Mouse (Mus musculus): ENCODE measurements around the gene Ltf. TPM values are rescaled to one million over a fixed set of nuclear protein-coding genes. Genes with fewer than 3 reads are reported as not detected.

Gene Ltf
- polyA plus RNA-seq, 1 experiment from 2014 or later, result 2.4 TPM

DNA sequence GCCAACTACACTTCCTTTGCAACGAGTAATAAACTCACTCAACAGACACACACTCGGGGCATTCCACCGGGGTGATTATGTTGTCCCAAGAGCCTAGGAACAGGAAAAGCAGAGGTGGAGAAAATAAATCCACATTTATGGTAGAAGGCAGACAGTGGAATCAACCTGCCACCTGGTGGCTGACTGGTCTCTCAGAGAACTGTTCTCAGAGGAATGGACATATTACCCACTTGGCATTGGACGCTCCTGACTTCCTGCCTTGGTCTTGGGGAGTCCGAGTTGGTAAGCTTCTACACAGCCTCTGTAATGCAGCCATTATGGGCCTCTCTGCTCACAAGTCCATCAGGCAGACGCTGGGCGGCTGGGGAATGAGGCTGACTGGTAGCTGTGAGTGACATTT is 53.1 kb downstream of the Ltf start:
- Histone ChIP-seq H3K4me1 (peaks cover 3% of the 10 kb centered on the region; the same call in 1 of the 2 replicates), H3K27ac (no peak overlapping the region), H3K4me2 (replicated peaks) (no peak overlapping the region), H3K36me3 (no peaks in the 10 kb centered on the region), H3K4me3 (no peak overlapping the region), H3K9ac (no peak overlapping the region), H3K27me3 (no peaks in the 10 kb centered on the region), H3K9me3 (replicated peaks) (peaks cover 8% of the 10 kb centered on the region)
- no peak for ATAC-seq (ENCODE audit: low FRiP score)
- WGBS, result 68% methylated on average over 7 of the region's 7 CpGs

DNA sequence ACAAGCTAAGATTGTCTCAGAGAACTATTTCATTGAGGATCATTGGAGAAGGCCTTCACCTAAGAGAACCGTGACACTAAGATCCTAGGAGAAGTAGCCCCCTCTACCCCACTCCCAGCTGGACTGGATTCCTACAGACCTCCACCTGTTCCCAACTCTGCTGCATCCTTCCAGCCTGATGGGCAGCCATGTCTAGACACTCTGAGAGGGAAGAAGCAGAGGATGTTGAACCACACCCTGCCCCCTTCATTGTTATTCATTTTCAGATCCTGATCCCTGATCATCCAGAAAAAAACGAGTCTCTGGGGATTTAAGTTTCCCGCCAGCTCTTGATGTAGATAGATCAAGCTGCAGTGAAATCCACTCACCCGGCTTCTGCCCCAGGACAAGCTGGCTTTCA is 53.9 kb downstream of the Ltf start:
- H3K4me1 ChIP-seq, result peaks cover 3% of the 10 kb centered on the region; the same call in 1 of the 2 replicates
- H3K9me3 ChIP-seq (replicated peaks), result peaks cover 8% of the 10 kb centered on the region
- H3K36me3 ChIP-seq, result no peaks in the 10 kb centered on the region
- ATAC-seq (ENCODE audit: low FRiP score), result no peak
- H3K27me3 ChIP-seq, result no peaks in the 10 kb centered on the region
- no peak overlapping the region for H3K4me2 ChIP-seq (replicated peaks)
- no peak overlapping the region for H3K9ac ChIP-seq
- 74% methylated on average over 4 of the region's 4 CpGs for WGBS
- H3K4me3 ChIP-seq, result no peak overlapping the region
- no peak overlapping the region for H3K27ac ChIP-seq

DNA sequence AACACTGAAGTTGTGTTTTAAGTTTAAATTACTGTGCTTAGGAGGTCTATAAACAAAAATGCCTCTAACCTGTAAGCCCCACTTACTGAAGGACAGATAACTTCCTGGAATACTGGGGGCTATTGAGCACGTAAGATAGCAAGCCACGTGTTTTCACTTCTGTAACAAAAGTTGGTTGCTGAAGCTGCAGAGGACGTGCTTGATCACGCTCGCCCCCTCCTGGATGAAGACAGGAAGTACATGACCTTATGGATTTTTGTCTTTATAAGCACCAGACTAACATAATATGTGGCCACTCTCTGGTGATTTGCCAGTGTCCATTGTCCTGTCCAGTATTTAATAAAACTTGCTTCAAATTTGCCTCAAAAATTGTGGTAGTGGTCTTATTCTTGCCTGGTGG is 58.7 kb downstream of the Ltf start:
- H3K9me3 ChIP-seq (replicated peaks), result peaks cover 8% of the 10 kb centered on the region
- no peaks in the 10 kb centered on the region for H3K36me3 ChIP-seq
- no peak overlapping the region for H3K27ac ChIP-seq
- no peaks in the 10 kb centered on the region for H3K27me3 ChIP-seq
- H3K4me1 ChIP-seq, result no peaks in the 10 kb centered on the region
- H3K4me2 ChIP-seq (replicated peaks), result no peak overlapping the region
- no peak for ATAC-seq (ENCODE audit: low FRiP score)
- H3K4me3 ChIP-seq, result no peak overlapping the region
- WGBS, result 67% methylated on average over 5 of the region's 5 CpGs
- no peak overlapping the region for H3K9ac ChIP-seq

DNA sequence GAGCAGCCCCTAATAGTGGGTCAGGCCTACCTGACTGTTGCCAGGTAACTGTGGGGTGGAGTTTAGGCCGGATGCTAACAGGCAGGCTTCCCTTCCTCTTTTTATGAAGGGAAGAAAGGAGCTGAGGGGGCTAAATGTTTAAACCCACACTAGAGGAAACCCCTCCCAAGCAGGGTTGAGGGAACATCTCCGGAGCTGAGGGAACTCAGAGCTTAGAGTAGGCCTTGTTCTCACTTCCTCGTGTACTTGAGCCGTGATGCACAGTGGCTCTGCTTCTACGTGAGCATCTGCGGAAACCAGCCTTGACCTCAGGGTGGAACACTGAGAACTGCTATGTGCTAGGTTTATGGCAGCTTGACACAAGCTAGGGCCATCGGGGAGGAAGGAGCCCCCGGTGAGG is 61.7 kb downstream of the Ltf start:
- Histone ChIP-seq H3K4me3 (no peak overlapping the region), H3K27ac (no peak overlapping the region), H3K4me1 (no peaks in the 10 kb centered on the region), H3K9me3 (replicated peaks) (no peaks in the 10 kb centered on the region), H3K27me3 (0 out of 2 replicates have a peak, but pooled peaks cover 3% of the 10 kb centered on the region), H3K4me2 (replicated peaks) (no peak overlapping the region), H3K36me3 (no peaks in the 10 kb centered on the region), H3K9ac (no peak overlapping the region)
- no peak for ATAC-seq (ENCODE audit: low FRiP score)
- 89% methylated on average over 8 of the region's 8 CpGs for WGBS

DNA sequence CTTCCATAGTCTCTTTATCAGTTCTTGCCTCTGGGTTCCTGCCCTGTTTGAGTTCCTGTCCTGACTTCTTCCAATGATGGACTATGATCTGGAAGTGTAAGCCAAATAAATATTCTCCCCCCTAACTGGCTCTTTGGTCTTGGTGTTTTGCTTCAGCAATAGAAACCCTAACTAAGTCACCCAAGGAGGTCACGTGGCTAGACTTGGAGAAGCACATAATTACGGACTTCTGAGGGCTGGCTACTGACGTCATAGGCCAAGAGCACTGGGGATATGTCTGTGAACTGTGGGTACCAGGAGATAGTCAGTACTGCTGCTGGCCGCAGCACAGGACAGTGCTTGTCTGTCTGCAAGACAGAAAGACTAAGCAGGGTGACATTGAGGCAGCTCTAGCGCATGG is 62.7 kb downstream of the Ltf start:
- ATAC-seq (ENCODE audit: low FRiP score), result no peak
- Histone ChIP-seq H3K4me2 (replicated peaks) (no peak overlapping the region), H3K27me3 (0 out of 2 replicates have a peak, but pooled peaks cover 3% of the 10 kb centered on the region), H3K27ac (no peak overlapping the region), H3K4me3 (no peak overlapping the region), H3K4me1 (no peaks in the 10 kb centered on the region), H3K36me3 (no peaks in the 10 kb centered on the region), H3K9ac (no peak overlapping the region), H3K9me3 (replicated peaks) (no peaks in the 10 kb centered on the region)
- 88% methylated on average over 5 of the region's 5 CpGs for WGBS

DNA sequence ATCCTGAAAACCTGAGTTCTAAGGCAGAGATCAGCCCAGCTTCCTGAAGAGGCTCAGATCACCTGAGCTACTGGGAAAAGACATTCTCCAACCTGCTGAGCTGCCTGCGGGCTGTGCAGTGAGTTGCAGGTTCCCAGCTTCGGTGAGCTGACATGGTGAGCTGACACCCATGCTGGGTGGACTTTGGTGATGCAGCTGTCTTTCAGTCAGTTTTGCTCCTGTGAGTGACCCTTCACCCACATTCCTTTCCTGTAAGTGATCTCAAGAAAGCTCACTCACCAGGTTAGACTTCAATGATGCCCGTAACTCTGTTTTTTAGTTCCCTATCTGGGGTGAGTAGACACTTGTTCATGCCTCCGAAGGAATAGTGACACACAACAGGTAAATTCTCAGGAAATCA is 66.3 kb downstream of the Ltf start:
- WGBS, result 61% methylated on average over 4 of the region's 4 CpGs
- Histone ChIP-seq H3K9ac (no peak overlapping the region), H3K36me3 (no peaks in the 10 kb centered on the region), H3K4me3 (no peak overlapping the region), H3K27me3 (0 out of 2 replicates have a peak, but pooled peaks cover 3% of the 10 kb centered on the region), H3K4me2 (replicated peaks) (no peak overlapping the region), H3K4me1 (peaks cover 7% of the 10 kb centered on the region; the same call in 1 of the 2 replicates), H3K27ac (no peak overlapping the region), H3K9me3 (replicated peaks) (no peaks in the 10 kb centered on the region)
- ATAC-seq (ENCODE audit: low FRiP score), result no peak

DNA sequence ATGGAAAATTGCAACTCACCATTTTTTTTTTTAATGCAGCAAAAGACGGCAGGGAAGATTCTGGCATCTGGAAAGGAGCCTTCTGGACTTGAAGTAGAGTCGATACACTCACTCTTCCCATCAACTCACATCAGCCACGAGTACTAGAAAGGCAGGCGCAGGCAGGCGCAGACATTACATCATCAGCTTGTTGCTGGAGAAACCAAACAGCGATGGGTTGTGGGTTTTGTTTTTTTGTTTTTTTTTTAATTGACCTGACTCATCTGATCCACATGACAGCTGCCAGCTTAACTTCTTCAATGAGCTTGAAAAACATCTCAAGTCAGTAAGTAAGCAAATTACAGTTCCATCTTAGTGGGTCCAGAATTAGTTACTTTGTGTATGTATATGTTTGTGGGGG is 67.1 kb downstream of the Ltf start:
- H3K9ac ChIP-seq, result no peak overlapping the region
- H3K4me2 ChIP-seq (replicated peaks), result no peak overlapping the region
- no peak overlapping the region for H3K27ac ChIP-seq
- H3K27me3 ChIP-seq, result 0 out of 2 replicates have a peak, but pooled peaks cover 3% of the 10 kb centered on the region
- H3K36me3 ChIP-seq, result no peaks in the 10 kb centered on the region
- H3K9me3 ChIP-seq (replicated peaks), result no peaks in the 10 kb centered on the region
- no peak overlapping the region for H3K4me3 ChIP-seq
- 71% methylated on average over 6 of the region's 6 CpGs for WGBS
- peaks cover 7% of the 10 kb centered on the region; the same call in 1 of the 2 replicates for H3K4me1 ChIP-seq
- no peak for ATAC-seq (ENCODE audit: low FRiP score)

DNA sequence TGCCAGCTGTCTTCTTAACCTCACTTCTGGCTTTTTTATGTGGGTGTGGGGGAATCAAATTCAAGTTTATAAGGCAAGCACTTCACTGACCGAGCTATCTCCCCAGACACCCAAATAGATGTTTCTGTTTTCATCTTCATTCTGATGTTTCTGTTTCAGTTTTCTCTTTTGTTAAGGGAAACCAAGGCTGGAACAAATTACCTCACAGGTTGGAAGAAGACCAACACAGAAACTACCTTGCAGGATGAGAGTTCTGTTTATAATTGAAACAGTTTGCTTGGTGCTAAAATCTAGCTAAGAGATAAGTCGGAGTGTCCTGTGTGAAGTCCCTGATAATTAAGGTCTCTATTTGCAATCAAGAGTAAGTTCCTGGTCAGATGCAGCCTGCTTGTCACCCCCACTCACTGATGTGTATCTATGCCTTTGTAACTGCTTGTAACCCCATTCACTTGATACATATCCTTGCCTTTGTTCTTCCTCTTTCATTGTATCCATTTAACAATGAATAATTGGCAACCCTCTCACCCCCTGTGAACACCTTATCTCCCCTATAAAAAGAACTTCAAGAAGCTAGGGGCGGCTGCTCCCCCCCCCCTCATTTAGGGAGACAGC is 68.0 kb downstream of the Ltf start:
- H3K4me2 ChIP-seq (replicated peaks), result no peak overlapping the region

DNA sequence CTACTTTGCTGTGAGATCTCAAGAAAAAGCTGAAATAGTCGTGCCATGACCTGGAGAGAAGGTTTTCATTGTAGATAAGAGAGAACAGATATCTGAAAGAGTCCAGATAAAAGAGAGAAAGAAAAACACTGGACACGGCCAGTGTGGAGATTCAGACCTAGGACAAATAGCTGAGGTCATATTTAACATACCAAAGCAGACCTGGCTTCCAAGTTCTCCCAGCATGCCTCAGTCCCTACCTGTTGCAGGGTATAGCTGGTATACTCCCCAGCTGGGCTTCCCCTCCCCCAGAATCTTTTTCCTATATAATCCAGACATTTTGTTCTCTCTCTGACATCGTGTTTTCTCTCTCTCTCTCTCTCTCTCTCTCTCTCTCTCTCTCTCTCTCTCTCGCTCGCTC is 68.9 kb downstream of the Ltf start:
- Histone ChIP-seq H3K36me3 (no peaks in the 10 kb centered on the region), H3K4me1 (peaks cover 7% of the 10 kb centered on the region; the same call in 1 of the 2 replicates), H3K4me2 (replicated peaks) (no peak overlapping the region), H3K27me3 (0 out of 2 replicates have a peak, but pooled peaks cover 3% of the 10 kb centered on the region), H3K9ac (no peak overlapping the region), H3K27ac (no peak overlapping the region), H3K4me3 (no peak overlapping the region), H3K9me3 (replicated peaks) (no peaks in the 10 kb centered on the region)
- ATAC-seq (ENCODE audit: low FRiP score), result no peak
- 2% methylated on average over 5 of the region's 5 CpGs for WGBS

More for the DNA sequence above, 68.0 kb downstream of the Ltf start:
- Histone ChIP-seq H3K27me3 (0 out of 2 replicates have a peak, but pooled peaks cover 3% of the 10 kb centered on the region), H3K36me3 (no peaks in the 10 kb centered on the region), H3K4me3 (no peak overlapping the region), H3K9ac (no peak overlapping the region), H3K27ac (no peak overlapping the region), H3K9me3 (replicated peaks) (no peaks in the 10 kb centered on the region), H3K4me1 (peaks cover 7% of the 10 kb centered on the region; the same call in 1 of the 2 replicates)
- ATAC-seq (ENCODE audit: low FRiP score), result no peak
- 28% methylated on average over 3 of the region's 3 CpGs for WGBS

DNA sequence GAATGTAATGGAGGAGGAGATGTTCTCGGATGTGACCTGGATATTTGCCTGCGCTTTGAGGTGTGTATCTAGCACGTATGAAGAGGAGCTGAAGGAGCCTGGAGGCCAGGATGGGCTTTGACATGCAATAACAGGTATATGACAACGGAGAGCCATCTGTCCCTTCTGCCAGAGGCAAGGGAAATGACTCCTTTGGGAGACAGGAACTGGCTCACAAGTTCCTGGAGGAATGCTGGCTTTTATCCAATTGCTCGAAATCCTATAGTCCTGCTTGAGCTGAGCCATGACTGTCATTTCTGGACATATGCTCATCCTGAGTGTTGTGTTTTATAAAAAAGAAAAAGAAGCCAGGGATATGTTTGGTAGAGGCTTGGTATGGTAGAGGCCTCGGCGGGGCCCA is 69.8 kb downstream of the Ltf start:
- peaks cover 7% of the 10 kb centered on the region; the same call in 1 of the 2 replicates for H3K4me1 ChIP-seq
- H3K9ac ChIP-seq, result no peak overlapping the region
- WGBS, result 38% methylated on average over 7 of the region's 7 CpGs
- H3K9me3 ChIP-seq (replicated peaks), result no peaks in the 10 kb centered on the region
- H3K36me3 ChIP-seq, result no peaks in the 10 kb centered on the region
- no peak for ATAC-seq (ENCODE audit: low FRiP score)
- 0 out of 2 replicates have a peak, but pooled peaks cover 3% of the 10 kb centered on the region for H3K27me3 ChIP-seq
- no peak overlapping the region for H3K4me3 ChIP-seq
- H3K4me2 ChIP-seq (replicated peaks), result no peak overlapping the region
- no peak overlapping the region for H3K27ac ChIP-seq

Other genes with a start within 250 kb of the Ltf start
- not detected in 2 replicates for gene Prss42, start 221.1 kb upstream of the Ltf start, polyA plus RNA-seq (2016; fragmentation: Nextera tagmentation; extraction: Ambion mirVana)
- gene Prss44, start 205.3 kb upstream of the Ltf start, polyA plus RNA-seq (2016; fragmentation: Nextera tagmentation; extraction: Ambion mirVana), result not detected in 2 replicates
- gene Prss43, start 192.6 kb upstream of the Ltf start, polyA plus RNA-seq (2016; fragmentation: Nextera tagmentation; extraction: Ambion mirVana), result not detected in 2 replicates
- not detected in 2 replicates for gene Prss45, start 184.7 kb upstream of the Ltf start, polyA plus RNA-seq (2016; fragmentation: Nextera tagmentation; extraction: Ambion mirVana)
- gene Prss46, start 174.8 kb upstream of the Ltf start, polyA plus RNA-seq (2016; fragmentation: Nextera tagmentation; extraction: Ambion mirVana), result not detected in 2 replicates
- gene Prss50, start 161.3 kb upstream of the Ltf start, polyA plus RNA-seq (2016; fragmentation: Nextera tagmentation; extraction: Ambion mirVana), result 0.26 TPM in 1 of 2 replicates, not detected in the other
- gene Als2cl, start 139.4 kb upstream of the Ltf start, polyA plus RNA-seq (2016; fragmentation: Nextera tagmentation; extraction: Ambion mirVana), result 1.5 and 1.9 TPM in 2 replicates
- gene Tmie, start 139.2 kb upstream of the Ltf start, polyA plus RNA-seq (2016; fragmentation: Nextera tagmentation; extraction: Ambion mirVana), result 1.1 and 1.2 TPM in 2 replicates
- gene Fam240a, start 102.4 kb upstream of the Ltf start, polyA plus RNA-seq (2016; fragmentation: Nextera tagmentation; extraction: Ambion mirVana), result not detected in 2 replicates
- gene Tdgf1, start 73.1 kb upstream of the Ltf start, polyA plus RNA-seq (2016; fragmentation: Nextera tagmentation; extraction: Ambion mirVana), result not detected in 2 replicates
- 0.09 and 0.12 TPM in 2 replicates for gene Lrrc2, start 67.7 kb upstream of the Ltf start, polyA plus RNA-seq (2016; fragmentation: Nextera tagmentation; extraction: Ambion mirVana)
- not detected in 2 replicates for gene Rtp3, start 28.7 kb upstream of the Ltf start, polyA plus RNA-seq (2016; fragmentation: Nextera tagmentation; extraction: Ambion mirVana)
- 0.97 and 1.4 TPM in 2 replicates for gene Ccrl2, start 38.2 kb downstream of the Ltf start, polyA plus RNA-seq (2016; fragmentation: Nextera tagmentation; extraction: Ambion mirVana)
- gene Lrrfip2, start 98.3 kb downstream of the Ltf start, polyA plus RNA-seq (2016; fragmentation: Nextera tagmentation; extraction: Ambion mirVana), result 50.5 and 53.7 TPM in 2 replicates